8 mouse cellular contexts compared by ENCODE assay signal in genomic region chr11:121702111-121702894, GRCm38 (mm10). TPM values are rescaled to one million over a fixed set of nuclear protein-coding genes. Genes with fewer than 3 reads are reported as not detected.
DNase-seq lines count a peak whose midpoint lies in the region; ATAC-seq and TF ChIP-seq lines count a peak whose summit lies in the region.

No protein-coding gene starts in this region.

- H3K9ac ChIP-seq in embryonic facial prominence, embryonic 15.5 days = peak overlapping the region; percentile 60
- H3K9ac ChIP-seq in limb, embryonic 14.5 days (ENCODE audit: low read depth, low read length, severe bottlenecking) = peak overlapping the region; percentile 64
- H3K9ac ChIP-seq in midbrain, embryonic 16.5 days (ENCODE audit: low read depth, low read length) = peak overlapping the region; percentile 70

- H3K27ac ChIP-seq in embryonic facial prominence, embryonic 15.5 days (replicated peaks) = peak overlapping the region; percentile 88
- peak overlapping the region; percentile 72 for H3K27ac ChIP-seq in limb, embryonic 14.5 days (replicated peaks; ENCODE audit: low read depth, low read length)
- peak overlapping the region; percentile 9; the same call in 1 of the 2 replicates for H3K27ac ChIP-seq in midbrain, embryonic 16.5 days (ENCODE audit: low read length)
- H3K27ac ChIP-seq in spleen, adult 2 months (ENCODE audit: insufficient read depth, low read length) = peak overlapping the region; percentile 63

- H3K9me3 ChIP-seq in embryonic facial prominence, embryonic 15.5 days (replicated peaks) = no peaks in the 10 kb centered on the region
- H3K9me3 ChIP-seq in limb, embryonic 14.5 days (ENCODE audit: control insufficient read depth, low read length) = no peaks in the 10 kb centered on the region
- H3K9me3 ChIP-seq in midbrain, embryonic 16.5 days (replicated peaks; ENCODE audit: control insufficient read depth, low read length, poor library complexity, severe bottlenecking) = no peaks in the 10 kb centered on the region

- TF ChIP-seq POLR2A in limb, embryonic 14.5 days (IDR thresholded peaks at IDR 0.05; ENCODE audit: borderline replicate concordance, extremely low read depth, insufficient read depth, insufficient read length) = no peak; the same call in 1 of the 2 replicates
- peak; percentile 1 for TF ChIP-seq POLR2A in spleen, adult 2 months (IDR thresholded peaks at IDR 0.05; ENCODE audit: low read depth, low read length)

- no peaks in the 10 kb centered on the region for H3K27me3 ChIP-seq in embryonic facial prominence, embryonic 15.5 days
- H3K27me3 ChIP-seq in limb, embryonic 14.5 days (ENCODE audit: control insufficient read depth, insufficient read depth, low read length) = no peaks in the 10 kb centered on the region
- peaks cover 8% of the 10 kb centered on the region for H3K27me3 ChIP-seq in midbrain, embryonic 16.5 days (ENCODE audit: control insufficient read depth, insufficient read depth, low read depth, low read length)
- peaks cover 3% of the 10 kb centered on the region; the same call in 1 of the 2 replicates for H3K27me3 ChIP-seq in spleen, adult 2 months (ENCODE audit: control insufficient read depth, insufficient read depth, low read length)

- no peaks in the 10 kb centered on the region for H3K36me3 ChIP-seq in embryonic facial prominence, embryonic 15.5 days
- no peaks in the 10 kb centered on the region for H3K36me3 ChIP-seq in limb, embryonic 14.5 days (ENCODE audit: control insufficient read depth, insufficient read depth, low read length)
- no peaks in the 10 kb centered on the region for H3K36me3 ChIP-seq in midbrain, embryonic 16.5 days (ENCODE audit: control insufficient read depth, insufficient read depth, low read length)
- H3K36me3 ChIP-seq in spleen, adult 2 months (ENCODE audit: control insufficient read depth, insufficient read depth, low read length) = no peaks in the 10 kb centered on the region

- H3K4me3 ChIP-seq in embryonic facial prominence, embryonic 15.5 days (replicated peaks) = peak overlapping the region; percentile 74
- H3K4me3 ChIP-seq in limb, embryonic 14.5 days (replicated peaks; ENCODE audit: low read length) = peak overlapping the region; percentile 77
- peak overlapping the region; percentile 68 for H3K4me3 ChIP-seq in midbrain, embryonic 16.5 days (ENCODE audit: low read depth, low read length)
- H3K4me3 ChIP-seq in spleen, adult 2 months (ENCODE audit: extremely low read depth, insufficient read depth, insufficient read length) = peak overlapping the region; percentile 70

- peaks cover 36% of the 10 kb centered on the region for H3K4me1 ChIP-seq in embryonic facial prominence, embryonic 15.5 days
- H3K4me1 ChIP-seq in limb, embryonic 14.5 days (ENCODE audit: control insufficient read depth, insufficient read depth, low read length) = peaks cover 26% of the 10 kb centered on the region
- peaks cover 8% of the 10 kb centered on the region; the same call in 1 of the 2 replicates for H3K4me1 ChIP-seq in midbrain, embryonic 16.5 days (ENCODE audit: control insufficient read depth, insufficient read depth, low read length)
- peaks cover 11% of the 10 kb centered on the region for H3K4me1 ChIP-seq in spleen, adult 2 months (ENCODE audit: control insufficient read depth, insufficient read depth, insufficient read length)

- peak overlapping the region; percentile 95 for H3K4me2 ChIP-seq in embryonic facial prominence, embryonic 15.5 days (replicated peaks)
- H3K4me2 ChIP-seq in limb, embryonic 14.5 days (replicated peaks; ENCODE audit: low read depth, low read length, severe bottlenecking) = peak overlapping the region; percentile 97
- H3K4me2 ChIP-seq in midbrain, embryonic 16.5 days (ENCODE audit: low read length) = peak overlapping the region; percentile 92

- DNase-seq in 416B (ENCODE audit: low read depth) = peak; percentile 90
- peak; percentile 86 to 88 for DNase-seq in adrenal gland, postnatal 4 days (ENCODE audit: low spot score in 2 of 2)
- peak; percentile 93 for DNase-seq in heart, adult 8-10 months (ENCODE audit: low spot score)
- peak; percentile 96 for DNase-seq in kidney, adult 9 months
- DNase-seq in limb, embryonic 14.5 days (ENCODE audit: low spot score) = peak; percentile 86
- peak in 1 of 2 experiments; percentile 77 for DNase-seq in spleen, adult 2 months (ENCODE audit: low read depth in 1 of 2, low spot score in 2 of 2)

- no peak for TF ChIP-seq CTCF in spleen, adult 2 months (IDR thresholded peaks at IDR 0.05; ENCODE audit: extremely low read depth, insufficient read depth, insufficient read length, insufficient replicate concordance)

- peak; percentile 89 for ATAC-seq in embryonic facial prominence, embryonic 15.5 days (ENCODE audit: insufficient number of reproducible peaks, low FRiP score, low TSS enrichment, low read depth)
- ATAC-seq in limb, embryonic 14.5 days (ENCODE audit: low FRiP score, low read depth) = peak; percentile 87
- ATAC-seq in midbrain, embryonic 16.5 days = peak; percentile 91

- WGBS in embryonic facial prominence, embryonic 15.5 days = under 1% methylated on average over 68 of the region's 69 CpGs
- under 1% methylated on average over 58 of the region's 69 CpGs for WGBS in limb, embryonic 14.5 days
- WGBS in midbrain, embryonic 16.5 days = under 1% methylated on average over 57 of the region's 69 CpGs
- 2% methylated on average over 69 of the region's 69 CpGs for WGBS in spleen, adult 2 months

RNA-seq across cellular contexts. Expression of gene Metrnl, which starts 1.0 kb away (rescaled TPM):
- 10 to 100 TPM; 13.8 to 16.8 TPM for total RNA-seq in adrenal gland, postnatal 4 days (2021)
- polyA plus RNA-seq in embryonic facial prominence, embryonic 15.5 days (2015; fragmentation: Nextera tagmentation; extraction: Ambion mirVana) = 76.3 and 77.3 TPM in 2 replicates
- 10 to 100 TPM; 15.1 to 20.3 (median 19.2) TPM for total RNA-seq in heart, adult 8-10 months (2022)
- 31.0 and 33.0 TPM in 2 replicates for polyA plus RNA-seq in limb, embryonic 14.5 days (2012; rRNA removed)
- polyA plus RNA-seq in limb, embryonic 14.5 days (2014; fragmentation: Nextera tagmentation; extraction: Ambion mirVana) = 46.0 and 47.9 TPM in 2 replicates
- 12.7 TPM in 2 replicates for polyA plus RNA-seq in midbrain, embryonic 16.5 days (2015; fragmentation: Nextera tagmentation; extraction: Ambion mirVana)
- 13.3 and 22.2 TPM in 2 replicates for polyA plus RNA-seq in spleen, adult 2 months (2012; rRNA removed)

RNA-seq across cellular contexts. Expression of gene B3gntl1, which starts 29.4 kb away (rescaled TPM):
- 10 to 100 TPM; 11.9 to 14.5 TPM for total RNA-seq in adrenal gland, postnatal 4 days (2021)
- polyA plus RNA-seq in embryonic facial prominence, embryonic 15.5 days (2015; fragmentation: Nextera tagmentation; extraction: Ambion mirVana) = 9.8 and 9.9 TPM in 2 replicates
- total RNA-seq in heart, adult 8-10 months (2022) = 1 to 10 TPM; 4.0 to 5.7 (median 5.2) TPM
- polyA plus RNA-seq in limb, embryonic 14.5 days (2012; rRNA removed) = 14.4 and 16.5 TPM in 2 replicates
- 8.6 and 9.9 TPM in 2 replicates for polyA plus RNA-seq in limb, embryonic 14.5 days (2014; fragmentation: Nextera tagmentation; extraction: Ambion mirVana)
- 6.6 and 6.7 TPM in 2 replicates for polyA plus RNA-seq in midbrain, embryonic 16.5 days (2015; fragmentation: Nextera tagmentation; extraction: Ambion mirVana)
- polyA plus RNA-seq in spleen, adult 2 months (2012; rRNA removed) = 7.8 and 8.1 TPM in 2 replicates

Comparison
In these comparisons a context has a peak if more than half of its experiments do, and no peak if none do; other contexts are left out.
1. H3K27ac ChIP-seq: peak in every context shown above with its lines; median percentile 88 in embryonic facial prominence, embryonic 15.5 days; 72 in limb, embryonic 14.5 days; 63 in spleen, adult 2 months; 9 in midbrain, embryonic 16.5 days.